Mouse (Mus musculus) ES-E14 (cell line): ENCODE data around the gene Abhd12.
"Not testable (repeated sequence)": the region's sequence is repeated elsewhere in the genome, so short reads cannot be mapped to it uniquely, and the experiment has no call there.

ENCODE experiments used
- CHD2 ChIP-seq: IDR thresholded peaks from 2 replicates; pipeline ENCODE4 v1.6.1; 2014; ENCODE audit warnings: mild to moderate bottlenecking, low read depth, low read length, inconsistent platforms
- ZNF384 ChIP-seq: IDR thresholded peaks from 2 replicates; pipeline ENCODE4 v1.6.1; 2012; ENCODE audit warnings: low read depth, low read length, inconsistent platforms

DNA sequence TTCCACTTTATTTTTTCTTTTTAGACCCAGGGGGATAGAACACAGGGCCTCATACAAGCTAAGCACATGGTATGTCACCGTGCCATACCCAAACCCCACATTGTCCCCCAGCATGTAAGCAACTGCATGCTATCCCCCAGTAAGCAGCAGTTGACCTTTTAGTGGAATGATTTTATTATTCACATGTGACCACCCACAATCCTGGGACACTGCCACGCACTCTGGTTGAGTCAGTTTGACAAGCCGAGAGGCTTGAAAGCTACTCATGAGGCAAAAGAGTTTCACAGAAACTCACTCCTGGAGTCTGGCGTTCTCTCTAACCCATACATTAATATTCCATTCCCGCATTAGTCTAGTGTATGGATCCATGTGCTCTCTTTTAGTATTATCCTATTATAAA, 42.8 kb upstream of the Abhd12 start:
- TF ChIP-seq CHD2, ZNF384: not testable (repeated sequence)
